Mouse (Mus musculus) hematopoietic stem cell, adult 5-6 weeks (primary cell): ENCODE data around the gene Rpl23a. TPM values are rescaled to one million over a fixed set of nuclear protein-coding genes. Genes with fewer than 3 reads are reported as not detected.

Experiments used
- ATAC-seq, 2 experiments: fragments of 125-278 bp in 1 of 2; replicated peaks in 1 of 2; 2 replicates each; pipeline ENCODE4 v1.8.0; 2016 to 2017; ENCODE audit warnings: inconsistent platforms in 2 of 2, mild to moderate bottlenecking in 2 of 2, moderate number of reproducible peaks in 2 of 2, low read depth in 1 of 2, moderate TSS enrichment in 1 of 2; ENCODE audit not compliant: low FRiP score in 2 of 2, poor library complexity in 2 of 2, severe bottlenecking in 2 of 2, insufficient read depth in 1 of 2, low TSS enrichment in 1 of 2
- total RNA-seq: library from RNA; stranded (forward); fragments of 172-1452, 232-1000 nt; gene quantifications from 2 replicates; pipeline ENCODE4 v1.2.3, GENCODE M21; 2017

Rpl23a gene
- 3,301 and 3,769 TPM in 2 replicates for total RNA-seq

DNA sequence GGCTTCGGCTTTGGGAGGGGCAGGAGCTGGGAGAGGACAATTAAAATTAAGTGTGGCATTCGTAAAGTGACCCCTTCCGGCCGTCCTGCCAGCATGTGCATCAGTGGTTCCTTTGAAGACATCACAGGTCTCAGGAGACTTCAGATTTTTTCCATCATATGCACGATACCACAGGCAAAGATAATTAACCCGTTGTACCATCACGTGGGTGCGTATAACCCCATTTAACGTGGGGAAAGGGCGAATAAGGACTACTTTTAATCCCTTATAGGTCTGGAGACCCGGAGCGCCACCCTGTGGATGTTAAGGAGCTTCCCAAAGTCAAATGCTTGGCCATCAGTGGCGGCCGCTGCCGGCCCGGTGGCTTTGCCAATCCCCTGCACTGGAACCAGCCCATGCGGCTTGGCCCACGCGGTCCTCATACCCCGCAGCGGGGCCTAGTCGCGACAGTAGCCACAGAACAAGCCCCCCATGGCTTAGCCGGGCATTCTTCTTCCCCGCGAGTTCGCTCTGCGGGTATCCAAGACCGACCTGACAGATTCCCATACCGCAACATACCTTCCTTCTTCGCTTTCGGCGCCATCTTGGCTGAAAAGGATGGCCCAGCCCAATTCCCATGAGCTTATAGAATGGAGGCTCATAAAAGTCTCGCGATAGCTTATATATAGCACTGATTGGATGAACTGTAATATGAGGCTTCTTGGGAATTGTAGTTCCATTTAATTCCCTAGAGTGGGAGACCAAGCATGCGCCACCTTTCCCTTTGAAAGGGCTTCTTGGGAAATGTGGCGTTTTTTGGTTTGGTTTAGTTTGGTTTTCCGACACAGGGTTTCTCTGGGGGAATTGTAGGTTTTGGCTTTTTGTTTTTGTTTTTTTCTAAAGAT, at the start of gene Rpl23a:
Gene Rpl23a (minus strand): TSS at position 624 of the 884 bp plus-strand sequence.
- peak; percentile 84 to 86 for ATAC-seq

DNA sequence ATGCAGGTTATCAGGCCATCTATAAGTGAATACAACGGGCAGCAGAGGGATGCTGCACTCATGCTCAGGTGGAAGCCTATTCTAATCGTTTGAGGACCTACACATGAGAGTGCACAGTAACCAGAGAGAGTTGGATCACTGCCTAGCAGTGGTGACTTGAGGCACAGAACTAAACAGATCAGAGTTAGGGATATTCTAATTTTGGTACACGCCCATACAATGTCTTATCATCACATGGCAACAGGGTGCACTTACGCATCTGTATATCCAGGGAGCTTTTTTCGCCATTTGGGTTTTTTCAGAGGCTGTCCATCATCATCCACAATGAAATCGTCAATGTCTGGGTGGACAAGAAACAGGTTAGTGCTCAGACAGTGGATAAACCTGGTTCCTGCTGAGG, 48.1 kb upstream of the Rpl23a start:
- ATAC-seq, result no peak

DNA sequence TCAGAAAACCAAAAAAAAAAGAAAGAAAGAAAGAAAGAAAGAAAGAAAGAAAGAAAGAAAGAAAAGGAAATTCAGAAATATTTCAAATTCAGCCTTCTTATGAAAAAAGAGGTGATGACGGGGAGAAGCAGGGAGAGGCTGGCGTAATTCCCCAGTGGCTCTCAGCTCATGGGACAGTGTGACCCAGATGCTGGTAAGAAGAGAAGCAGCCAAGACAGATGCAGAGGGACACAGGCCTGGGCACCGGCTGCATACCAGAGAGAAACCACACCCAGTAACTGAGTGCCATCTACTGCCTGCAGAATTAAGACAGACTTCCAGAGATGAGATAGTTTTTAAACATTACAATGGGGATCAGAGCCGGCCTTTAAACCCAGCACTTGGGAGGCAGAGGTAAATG, 40.2 kb upstream of the Rpl23a start:
- ATAC-seq, result no peak

DNA sequence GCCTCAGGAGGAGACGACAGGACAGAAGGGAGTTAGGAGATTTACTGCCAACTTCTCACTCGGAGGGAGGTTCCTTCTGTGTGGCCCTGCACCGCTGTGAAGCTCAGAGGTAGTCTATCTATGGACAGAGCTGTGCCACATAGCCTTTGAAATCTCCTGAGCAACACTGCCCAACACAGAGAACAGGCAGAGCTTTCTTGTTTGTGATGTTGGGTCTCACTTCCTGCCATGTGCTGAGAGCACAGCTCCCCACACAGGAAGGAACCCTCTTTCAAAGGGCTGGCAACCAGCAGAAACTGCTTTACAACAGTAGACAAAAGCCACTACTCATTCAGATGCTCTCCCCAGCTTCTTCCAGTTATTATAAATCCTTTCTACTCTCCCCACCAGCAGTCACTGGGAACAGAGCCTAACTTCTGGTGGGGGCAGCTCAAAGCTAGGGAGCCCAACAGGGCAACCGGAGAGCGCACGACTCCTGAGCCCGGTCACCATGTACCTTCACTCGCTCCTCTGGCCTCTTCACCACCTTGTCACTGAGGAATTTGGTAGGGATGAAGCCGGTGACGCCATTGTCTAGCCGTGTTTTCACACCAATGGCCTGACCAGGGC, 32.4 kb upstream of the Rpl23a start:
- no peak for ATAC-seq

DNA sequence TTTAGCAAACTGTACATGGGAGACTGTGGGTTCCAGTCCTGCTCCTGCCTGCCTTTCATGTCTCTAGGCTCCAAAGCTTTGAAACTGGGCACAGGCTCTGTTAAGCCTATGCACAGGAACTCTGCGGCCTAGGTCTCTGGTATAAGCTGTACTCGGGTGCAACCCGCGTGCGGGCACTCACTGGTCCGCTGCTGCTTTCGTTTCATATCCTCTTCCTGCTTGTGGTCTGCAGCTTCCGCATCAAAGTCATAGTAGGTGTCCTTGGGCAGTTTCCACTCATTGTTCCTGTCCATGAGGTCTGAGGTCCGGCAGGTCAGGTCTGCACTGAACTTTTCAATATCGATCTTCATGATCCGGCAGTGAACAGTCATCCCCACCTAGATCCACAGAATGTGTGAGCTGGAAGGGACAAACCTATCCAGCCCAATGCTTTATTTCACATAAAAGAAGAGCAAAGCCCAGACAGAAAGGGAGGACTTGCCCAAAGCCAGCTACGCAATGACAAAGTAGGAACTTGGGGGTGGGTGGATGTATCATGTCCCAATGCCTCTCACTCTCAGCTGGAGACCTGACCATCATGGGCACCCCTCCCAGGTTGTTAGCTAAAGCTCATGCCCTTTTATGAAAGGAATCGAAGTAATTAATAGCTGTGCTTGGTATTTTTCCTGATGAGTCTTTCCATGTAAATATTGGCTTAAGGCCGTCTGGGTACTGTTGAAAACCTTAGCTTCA, 29.9 kb upstream of the Rpl23a start:
- ATAC-seq, result peak; percentile 71 to 82

DNA sequence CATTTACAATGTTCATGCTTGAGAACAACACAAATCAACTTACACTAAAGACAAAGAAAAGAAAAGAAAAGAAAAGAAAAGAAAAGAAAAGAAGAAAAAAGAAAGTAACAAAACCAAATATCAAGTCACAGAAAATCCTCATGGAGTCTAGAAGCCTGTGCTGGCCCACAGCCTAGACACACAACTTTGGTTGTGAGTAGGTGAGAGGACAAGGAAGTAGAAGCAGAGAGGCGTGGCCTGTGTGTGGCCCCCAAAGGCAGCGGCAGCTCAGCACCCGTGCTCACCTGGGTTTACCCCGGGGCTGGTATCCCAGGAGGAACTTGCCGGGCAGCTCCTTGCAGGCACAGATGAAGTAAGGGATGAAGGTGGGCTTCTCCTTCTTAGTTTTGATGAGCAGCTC, 28.1 kb upstream of the Rpl23a start:
- no peak for ATAC-seq

DNA sequence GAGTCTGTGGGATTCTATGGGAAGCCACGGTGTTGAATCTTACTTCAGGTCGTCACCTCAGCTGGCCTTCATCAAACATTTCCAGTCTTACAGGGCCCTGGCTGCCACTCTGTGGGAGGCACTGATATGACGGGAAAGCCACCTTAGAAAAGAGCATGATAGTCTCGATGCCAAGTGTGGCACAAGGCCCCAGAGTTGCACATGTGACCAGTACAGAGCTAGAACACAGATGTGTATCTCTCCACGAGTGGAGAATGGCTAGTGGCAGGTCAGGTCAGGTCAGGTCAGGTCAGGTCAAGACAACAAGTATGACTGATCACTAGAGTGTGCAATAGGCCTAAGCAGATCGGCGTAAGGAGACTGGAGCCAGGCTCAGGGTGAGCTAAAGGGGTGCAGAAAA, 27.2 kb upstream of the Rpl23a start:
- no peak for ATAC-seq

DNA sequence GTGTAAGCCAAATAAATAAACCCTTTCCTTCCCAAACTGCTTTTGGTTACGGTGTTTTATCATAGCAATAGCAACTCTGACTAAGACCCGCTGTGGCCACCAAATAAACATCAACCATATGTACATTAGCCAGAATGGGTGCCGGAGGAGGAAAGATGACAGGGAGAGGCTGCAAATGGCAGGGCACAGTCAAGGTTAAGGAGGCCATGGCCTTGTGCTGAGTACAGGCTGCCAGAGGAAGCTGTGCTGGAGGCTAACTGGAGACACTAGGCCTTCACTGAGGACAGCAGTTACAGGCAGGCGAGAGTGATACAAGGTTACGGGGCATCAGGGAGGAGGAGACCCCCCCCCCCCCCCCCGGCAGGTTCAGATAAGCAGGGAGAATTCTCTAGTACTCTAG, 26.5 kb upstream of the Rpl23a start:
- no peak for ATAC-seq

DNA sequence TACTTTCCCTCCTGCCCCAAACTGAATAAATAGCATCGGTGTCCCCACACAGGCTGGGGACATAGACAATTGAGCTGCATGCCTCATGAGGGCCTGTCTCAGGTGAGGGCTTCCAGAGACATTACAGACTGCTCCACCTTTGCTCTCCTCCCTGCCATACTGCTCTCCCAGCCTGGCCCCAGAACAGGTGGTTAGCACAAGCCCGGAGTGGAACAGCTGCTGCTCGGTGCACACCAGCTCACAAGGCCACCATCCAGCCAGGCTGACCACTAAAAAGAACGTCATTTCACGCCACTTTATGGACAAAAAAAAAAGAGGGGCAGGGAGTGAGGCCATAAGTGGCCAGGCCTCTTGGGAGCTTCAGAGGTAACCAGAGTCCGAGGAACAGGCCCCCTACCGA, 23.8 kb upstream of the Rpl23a start:
- ATAC-seq, result no peak

DNA sequence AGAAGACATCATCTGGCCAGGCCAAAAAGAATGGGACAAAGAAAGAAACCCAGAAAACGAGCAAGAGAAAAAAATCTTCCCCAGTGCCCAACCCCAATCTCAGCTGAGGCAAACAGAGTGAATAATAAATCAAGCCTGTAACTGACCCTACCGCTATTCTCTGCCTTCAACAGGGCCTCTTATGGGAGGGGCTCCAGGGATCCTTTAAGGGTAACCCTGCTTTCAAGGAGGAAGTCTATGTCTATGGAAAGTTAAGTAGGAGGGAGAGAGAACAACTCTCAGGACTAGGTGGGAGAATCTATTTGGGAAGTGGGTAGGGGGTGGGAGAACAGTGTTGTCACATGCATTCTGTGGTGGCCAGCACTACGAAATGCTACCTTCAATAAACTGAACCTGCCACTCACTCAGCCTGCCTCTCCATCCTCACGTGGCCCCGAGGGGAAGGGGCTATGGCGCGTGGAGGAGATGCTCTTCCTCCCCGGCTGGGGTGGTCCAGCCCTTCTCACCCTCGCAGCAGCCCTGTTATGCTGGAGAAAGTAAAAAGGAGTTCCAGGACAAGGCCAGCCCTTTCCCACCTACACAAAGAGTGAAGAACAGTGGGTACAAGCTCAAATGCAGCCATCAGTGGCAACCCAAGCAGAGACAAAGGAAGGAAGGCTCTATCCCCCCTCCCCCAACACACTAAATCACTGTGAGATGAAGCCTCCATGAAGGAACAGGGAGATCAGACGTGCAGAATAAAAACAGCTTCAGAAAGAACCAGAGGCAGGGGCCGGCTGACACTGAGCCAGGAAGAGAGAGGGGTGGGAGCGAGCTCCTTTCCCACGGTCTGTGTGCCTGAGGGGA, 22.2 kb upstream of the Rpl23a start:
- no peak for ATAC-seq

DNA sequence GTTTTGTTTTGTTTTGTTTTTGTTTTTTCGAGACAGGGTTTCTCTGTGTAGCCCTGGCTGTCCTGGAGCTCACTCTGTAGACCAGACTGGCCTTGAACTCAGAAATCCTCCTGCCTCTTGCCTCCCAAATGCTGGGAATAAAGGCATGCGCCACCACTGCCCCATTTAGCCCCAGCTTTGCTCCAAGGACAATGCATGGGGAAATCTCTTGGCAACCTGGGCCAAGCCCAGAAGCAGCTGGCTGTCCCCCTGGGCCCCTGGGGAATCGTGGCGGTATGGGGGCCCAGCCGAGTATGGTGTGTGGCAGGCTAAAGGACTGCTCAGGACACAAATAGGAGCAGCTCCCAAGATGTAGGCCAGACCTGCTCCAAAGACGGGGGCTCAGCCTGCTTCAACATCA, 20.9 kb upstream of the Rpl23a start:
- no peak for ATAC-seq

DNA sequence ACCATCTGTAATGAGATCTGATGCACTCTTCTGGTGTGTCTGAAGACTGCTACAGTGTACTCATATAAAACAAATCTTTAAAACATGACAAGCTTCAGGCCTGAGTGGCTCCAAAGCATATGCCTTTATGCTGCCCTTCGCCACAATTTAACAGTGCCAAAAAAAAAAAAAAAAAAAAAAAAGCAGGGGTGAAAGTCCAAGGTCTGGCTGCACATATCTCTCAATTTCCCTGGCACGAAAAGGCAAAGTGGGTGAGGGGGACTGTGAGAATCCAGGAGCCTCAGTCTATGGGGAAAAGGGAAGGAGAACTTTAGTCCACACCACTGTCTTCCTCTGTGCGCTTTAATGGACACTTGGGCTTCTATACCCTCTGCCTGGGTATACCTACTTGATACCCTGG, 19.0 kb upstream of the Rpl23a start:
- ATAC-seq, result no peak

DNA sequence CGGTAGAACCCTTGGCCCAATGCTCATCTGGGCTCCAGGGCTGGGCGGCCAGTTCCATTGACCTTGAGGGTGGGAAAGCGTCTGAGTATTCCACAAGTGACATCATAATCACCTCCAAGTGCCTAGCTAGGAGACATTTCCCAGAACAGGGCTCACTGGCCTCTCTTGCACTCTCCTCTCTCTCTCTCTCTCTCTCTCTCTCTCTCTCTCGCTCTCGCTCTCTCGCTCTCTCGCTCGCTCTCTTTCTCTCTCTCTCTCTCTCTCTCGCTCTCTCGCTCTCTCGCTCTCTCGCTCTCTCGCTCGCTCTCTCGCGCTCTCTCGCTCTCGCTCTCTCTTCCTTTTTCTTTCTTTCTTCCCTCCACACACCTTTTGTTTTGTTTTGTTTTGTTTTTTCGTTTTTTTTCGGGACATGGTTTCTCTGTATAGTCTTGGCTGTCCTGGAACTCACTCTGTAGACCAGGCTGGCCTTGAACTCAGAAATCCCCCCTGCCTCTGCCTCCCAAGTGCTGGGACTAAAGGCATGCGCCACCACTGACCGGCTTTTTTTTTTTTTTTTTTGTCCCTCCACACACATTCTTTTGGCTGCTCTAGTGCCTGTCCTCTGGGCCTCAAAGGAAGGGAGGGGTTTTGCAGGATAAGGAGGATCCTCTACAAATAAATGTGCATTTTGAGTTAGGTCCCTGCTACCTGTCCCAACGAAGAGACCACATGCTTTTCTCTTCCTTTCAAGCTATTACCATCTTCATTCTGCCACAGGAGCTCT, 11.9 kb upstream of the Rpl23a start:
- ATAC-seq, result no peak

DNA sequence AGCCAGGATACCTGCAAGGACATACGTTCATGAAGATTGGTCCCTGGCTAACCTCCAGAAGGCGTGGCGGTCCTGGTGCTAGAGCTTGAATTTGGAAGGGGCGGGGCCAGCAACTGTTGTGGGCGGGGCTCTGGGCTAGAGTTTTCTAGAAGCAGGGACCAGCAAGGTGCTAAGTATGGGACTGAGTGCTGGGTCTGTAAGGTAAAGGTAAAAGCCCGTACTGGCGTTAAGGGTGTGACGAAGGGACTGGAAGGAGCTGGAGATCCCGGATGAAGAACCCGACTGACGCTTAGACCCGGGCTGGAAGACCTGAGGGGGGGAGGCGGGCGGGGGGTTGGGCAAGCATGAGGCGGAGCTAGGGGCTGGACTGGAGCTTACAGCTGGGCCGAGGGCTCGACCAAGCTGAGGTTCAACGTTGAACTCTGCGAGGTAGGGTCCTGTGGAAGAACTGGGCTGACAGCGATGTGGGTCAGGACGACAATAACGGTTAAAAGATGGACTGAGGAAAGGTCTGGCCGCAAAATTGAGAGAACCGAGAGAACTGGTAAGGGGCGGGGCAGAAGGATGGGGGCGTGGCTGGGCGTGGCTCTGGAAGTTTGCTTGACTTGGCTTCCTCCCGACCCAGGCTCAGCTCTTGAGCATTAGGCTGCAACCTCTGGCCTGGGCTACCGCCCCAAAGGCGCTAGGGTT, 11.2 kb upstream of the Rpl23a start:
- peak; percentile 70 to 91 for ATAC-seq

DNA sequence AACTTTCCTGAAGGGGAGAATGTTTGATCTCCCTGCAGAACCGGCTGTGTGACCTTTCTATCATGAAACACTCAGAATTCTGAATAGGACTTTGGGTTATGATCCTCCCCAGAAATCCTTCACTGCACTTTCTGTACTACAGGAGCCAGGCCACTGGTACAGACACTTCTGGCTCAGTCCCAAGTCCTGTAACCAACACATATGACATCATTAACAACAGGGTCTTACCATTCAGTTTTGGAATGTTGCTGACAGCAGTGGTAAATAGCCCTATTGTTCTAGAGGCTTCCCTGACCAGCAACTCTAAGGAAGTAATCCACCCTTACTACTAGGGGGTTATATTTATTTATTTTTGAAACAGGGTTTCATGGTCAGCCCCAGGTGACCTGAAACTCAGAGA, 9.7 kb upstream of the Rpl23a start, which contains the start of gene Proca1:
Gene Proca1 (plus strand): TSS at position 280 of the 400 bp plus-strand sequence.
- no peak for ATAC-seq

DNA sequence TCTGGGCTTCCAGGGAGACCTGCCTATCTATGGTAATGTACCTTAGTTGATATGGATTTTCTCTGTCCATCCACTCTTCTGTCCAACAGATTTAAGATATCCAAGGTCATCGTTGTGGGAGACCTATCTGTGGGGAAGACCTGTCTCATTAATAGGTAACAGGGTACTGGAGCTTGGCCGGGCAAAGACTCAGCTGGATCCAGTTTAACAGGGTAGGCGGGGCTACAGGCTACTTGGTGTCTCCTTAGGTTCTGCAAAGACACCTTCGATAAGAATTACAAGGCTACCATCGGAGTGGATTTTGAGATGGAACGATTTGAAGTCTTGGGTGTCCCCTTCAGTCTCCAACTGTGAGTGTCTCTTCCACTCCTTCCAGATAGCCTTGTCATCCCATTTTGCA, 6.7 kb upstream of the Rpl23a start:
- ATAC-seq, result no peak
